27 mouse cellular contexts compared by ENCODE assay signal in the genomic region with DNA sequence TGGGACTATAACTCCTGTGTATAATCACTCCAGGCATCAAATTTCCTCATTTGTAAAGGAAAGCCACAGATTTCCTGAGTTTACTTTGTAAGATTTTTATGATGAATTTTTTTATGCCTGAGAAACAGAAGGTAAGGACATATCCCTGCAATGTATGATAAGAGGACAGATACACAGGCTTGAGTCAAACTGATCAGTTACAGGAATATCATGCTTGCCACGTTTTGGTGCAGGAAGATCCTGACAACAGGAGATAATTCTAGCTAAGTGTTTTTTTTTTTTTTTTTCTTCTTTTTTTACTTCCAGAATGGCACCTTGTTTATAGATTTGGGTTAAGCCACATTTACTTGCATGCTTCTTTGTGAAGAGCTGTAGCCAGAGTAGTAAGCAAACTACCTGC.
"Had no signal": no experiment of that assay in that cellular context is flagged by ENCODE, and none has a peak within 500 bp of the region (broad histone marks: within the 10 kb centered on the region; RNA-seq: fewer than 3 reads in every experiment).

No protein-coding gene starts in this region.

- H3K9ac ChIP-seq: limb, embryonic 12.5 days; limb, embryonic 13.5 days; limb, embryonic 15.5 days; liver, embryonic 12.5 days; liver, embryonic 13.5 days; liver, embryonic 14.5 days; liver, embryonic 15.5 days; liver, postnatal 0 days; lung, embryonic 14.5 days; lung, embryonic 15.5 days; midbrain, embryonic 12.5 days; midbrain, embryonic 13.5 days; midbrain, embryonic 15.5 days had no signal

- H3K9me3 ChIP-seq: limb, embryonic 10.5 days; limb, embryonic 12.5 days; limb, embryonic 13.5 days; limb, embryonic 15.5 days; liver, embryonic 12.5 days; liver, embryonic 13.5 days; liver, embryonic 15.5 days; lung, embryonic 15.5 days; megakaryocyte, embryonic 14.5 days; midbrain, embryonic 10.5 days; midbrain, embryonic 12.5 days; midbrain, embryonic 13.5 days; midbrain, embryonic 15.5 days had no signal

- H3K4me3 ChIP-seq: limb, embryonic 10.5 days; limb, embryonic 12.5 days; limb, embryonic 13.5 days; limb, embryonic 15.5 days; liver, embryonic 12.5 days; liver, embryonic 13.5 days; liver, embryonic 15.5 days; lung, embryonic 15.5 days; megakaryocyte, embryonic 14.5 days; midbrain, embryonic 10.5 days; midbrain, embryonic 12.5 days; midbrain, embryonic 13.5 days; midbrain, embryonic 15.5 days; myocyte had no signal

- DNase-seq: left cerebral cortex, postnatal 4 days; liver; liver, embryonic 13.5 days; liver, postnatal 0 days; lung, adult 18-20 months; lung, adult 2 months; lung, embryonic 14.5 days; lung, postnatal 10 days; lung, postnatal 14 days; lung, postnatal 36 days; lung, postnatal 4 days; midbrain, embryonic 14.5 days had no signal

- H3K27me3 ChIP-seq: limb, embryonic 12.5 days; limb, embryonic 13.5 days; limb, embryonic 15.5 days; liver, embryonic 12.5 days; liver, embryonic 13.5 days; liver, embryonic 15.5 days; lung, embryonic 15.5 days; megakaryocyte, embryonic 14.5 days; midbrain, embryonic 12.5 days; midbrain, embryonic 13.5 days; midbrain, embryonic 15.5 days had no signal

- H3K4me1 ChIP-seq: limb, embryonic 10.5 days; limb, embryonic 12.5 days; limb, embryonic 13.5 days; limb, embryonic 15.5 days; liver, embryonic 12.5 days; liver, embryonic 13.5 days; liver, embryonic 15.5 days; lung, embryonic 15.5 days; megakaryocyte, embryonic 14.5 days; midbrain, embryonic 10.5 days; midbrain, embryonic 12.5 days; midbrain, embryonic 13.5 days; midbrain, embryonic 15.5 days had no signal

- H3K36me3 ChIP-seq: limb, embryonic 10.5 days; limb, embryonic 12.5 days; limb, embryonic 13.5 days; limb, embryonic 15.5 days; liver, embryonic 12.5 days; liver, embryonic 13.5 days; liver, embryonic 15.5 days; lung, embryonic 15.5 days; midbrain, embryonic 10.5 days; midbrain, embryonic 12.5 days; midbrain, embryonic 13.5 days; midbrain, embryonic 15.5 days had no signal

- H3K27ac ChIP-seq: limb, embryonic 10.5 days; limb, embryonic 12.5 days; limb, embryonic 13.5 days; limb, embryonic 15.5 days; liver, embryonic 12.5 days; liver, embryonic 13.5 days; liver, embryonic 14.5 days; liver, embryonic 15.5 days; lung, embryonic 15.5 days; macrophage; midbrain, embryonic 10.5 days; midbrain, embryonic 12.5 days; midbrain, embryonic 13.5 days; midbrain, embryonic 15.5 days had no signal
